Comparison of ENCODE assay signal across 28 mouse cellular contexts in the genomic region with DNA sequence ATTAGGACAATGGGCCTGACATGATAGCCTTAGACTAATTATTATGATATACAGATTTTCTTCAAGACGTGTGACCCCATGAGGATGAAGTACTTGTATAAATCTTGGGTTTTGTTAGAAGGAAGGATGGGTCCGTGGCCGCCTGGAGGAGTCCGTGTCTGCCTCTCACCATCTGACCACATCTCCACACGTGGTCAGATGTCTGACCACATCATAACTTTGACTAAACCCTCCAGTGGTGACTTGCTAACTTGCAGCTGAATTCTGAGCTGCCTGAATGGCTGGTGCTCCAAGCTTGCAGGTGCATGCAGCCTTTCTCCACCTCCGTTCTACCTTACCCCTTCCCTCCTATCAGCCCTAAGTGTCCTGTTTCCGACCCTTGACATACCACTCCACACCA. TPM values are rescaled to one million over a fixed set of nuclear protein-coding genes. Genes with fewer than 3 reads are reported as not detected.
DNase-seq lines count a peak whose midpoint lies in the region; ATAC-seq and TF ChIP-seq lines count a peak whose summit lies in the region.
"Had no signal": no experiment of that assay in that cellular context is flagged by ENCODE, and none has a peak within 500 bp of the region (broad histone marks: within the 10 kb centered on the region; RNA-seq: fewer than 3 reads in every experiment).

No protein-coding gene starts in this region.

- 0 out of 2 replicates have a peak, but pooled peaks have one; percentile 18 for ATAC-seq in common myeloid progenitor, adult 5-6 weeks (replicated peaks; ENCODE audit: low read depth, poor library complexity, severe bottlenecking)
- ATAC-seq in forebrain, embryonic 15.5 days (replicated peaks): no peak
- ATAC-seq in midbrain, embryonic 11.5 days (ENCODE audit: low FRiP score): no peak
- ATAC-seq: activated CD4-positive, CD25-positive, alpha-beta regulatory T cell, adult 4 months; forebrain, embryonic 13.5 days; forebrain, postnatal 0 days; hindbrain, embryonic 16.5 days; intestine, embryonic 15.5 days had no signal

- no peaks in the 10 kb centered on the region for H3K9me3 ChIP-seq in forebrain, embryonic 15.5 days
- no peaks in the 10 kb centered on the region for H3K9me3 ChIP-seq in midbrain, embryonic 11.5 days (ENCODE audit: control insufficient read depth, low read length)
- H3K9me3 ChIP-seq: embryonic facial prominence, embryonic 12.5 days; embryonic facial prominence, embryonic 15.5 days; heart, embryonic 15.5 days; hindbrain, embryonic 10.5 days; hindbrain, embryonic 13.5 days; intestine, embryonic 15.5 days had no signal

- WGBS in forebrain, embryonic 15.5 days: 84% methylated on average over 7 of the region's 7 CpGs
- WGBS in midbrain, embryonic 11.5 days: 86% methylated on average over 7 of the region's 7 CpGs
- WGBS in kidney, adult 2 months: 68% methylated on average over 7 of the region's 7 CpGs

- no peak for TF ChIP-seq CTCF in kidney, adult 2 months (conservative IDR thresholded peaks at IDR 0.05; ENCODE audit: insufficient read depth, insufficient read length, low read depth, low read length)

- no peaks in the 10 kb centered on the region for H3K79me2 ChIP-seq in myocyte (ENCODE audit: control insufficient read depth, insufficient read depth)

- no peak overlapping the region for H3K4me3 ChIP-seq in myocyte
- no peak overlapping the region for H3K4me3 ChIP-seq in forebrain, embryonic 15.5 days
- no peak overlapping the region for H3K4me3 ChIP-seq in midbrain, embryonic 11.5 days (ENCODE audit: low read depth, low read length)
- no peak overlapping the region for H3K4me3 ChIP-seq in kidney, adult 2 months (ENCODE audit: insufficient read depth, low read depth, low read length)
- H3K4me3 ChIP-seq: embryonic facial prominence, embryonic 12.5 days; embryonic facial prominence, embryonic 15.5 days; forebrain, embryonic 13.5 days; gastrocnemius, adult 2 months; heart, embryonic 12.5 days; heart, embryonic 15.5 days; hindbrain, embryonic 10.5 days; hindbrain, embryonic 13.5 days; intestine, embryonic 15.5 days had no signal

- H3K4me2 ChIP-seq in myocyte (ENCODE audit: low read depth): no peak overlapping the region
- no peak overlapping the region for H3K4me2 ChIP-seq in forebrain, embryonic 15.5 days (replicated peaks)
- H3K4me2 ChIP-seq in midbrain, embryonic 11.5 days: no peak overlapping the region
- H3K4me2 ChIP-seq: embryonic facial prominence, embryonic 12.5 days; embryonic facial prominence, embryonic 15.5 days; forebrain, embryonic 13.5 days; heart, embryonic 12.5 days; heart, embryonic 15.5 days; hindbrain, embryonic 13.5 days; intestine, embryonic 15.5 days had no signal

- TF ChIP-seq POLR2A in myocyte (IDR thresholded peaks at IDR 0.05; ENCODE audit: insufficient read length, low read depth): no peak
- no peak for TF ChIP-seq POLR2A in kidney, adult 2 months (IDR thresholded peaks at IDR 0.05; ENCODE audit: low read depth, low read length)

- peaks cover 45% of the 10 kb centered on the region for H3K27me3 ChIP-seq in myocyte (ENCODE audit: control insufficient read depth, insufficient read depth, insufficient read length)
- H3K27me3 ChIP-seq in forebrain, embryonic 15.5 days: no peaks in the 10 kb centered on the region
- no peaks in the 10 kb centered on the region for H3K27me3 ChIP-seq in midbrain, embryonic 11.5 days (ENCODE audit: control insufficient read depth, insufficient read depth, low read length)
- no peaks in the 10 kb centered on the region for H3K27me3 ChIP-seq in kidney, adult 2 months (replicated peaks; ENCODE audit: control insufficient read depth, insufficient read depth, low read length)
- H3K27me3 ChIP-seq: embryonic facial prominence, embryonic 12.5 days; forebrain, embryonic 13.5 days; intestine, embryonic 15.5 days had no signal

- no peaks in the 10 kb centered on the region for H3K36me3 ChIP-seq in myocyte (ENCODE audit: control insufficient read depth, insufficient read depth)
- H3K36me3 ChIP-seq in forebrain, embryonic 15.5 days: no peaks in the 10 kb centered on the region
- no peaks in the 10 kb centered on the region for H3K36me3 ChIP-seq in midbrain, embryonic 11.5 days (ENCODE audit: control insufficient read depth, insufficient read depth, low read length)
- H3K36me3 ChIP-seq in kidney, adult 2 months (ENCODE audit: control insufficient read depth, insufficient read depth, low read length): no peaks in the 10 kb centered on the region
- H3K36me3 ChIP-seq: embryonic facial prominence, embryonic 12.5 days; embryonic facial prominence, embryonic 15.5 days; heart, embryonic 12.5 days; heart, embryonic 15.5 days; hindbrain, embryonic 10.5 days; hindbrain, embryonic 13.5 days; intestine, embryonic 15.5 days had no signal

- H3K9ac ChIP-seq in forebrain, embryonic 15.5 days (replicated peaks): no peak overlapping the region
- no peak overlapping the region for H3K9ac ChIP-seq in midbrain, embryonic 11.5 days (ENCODE audit: low read length)
- H3K9ac ChIP-seq: embryonic facial prominence, embryonic 12.5 days; embryonic facial prominence, embryonic 15.5 days; forebrain, embryonic 13.5 days; forebrain, postnatal 0 days; heart, embryonic 12.5 days; heart, embryonic 15.5 days; hindbrain, embryonic 13.5 days; intestine, embryonic 15.5 days had no signal

- H3K4me1 ChIP-seq in forebrain, embryonic 15.5 days: no peaks in the 10 kb centered on the region
- H3K4me1 ChIP-seq in midbrain, embryonic 11.5 days (ENCODE audit: control insufficient read depth, insufficient read depth, low read length): no peaks in the 10 kb centered on the region
- no peaks in the 10 kb centered on the region for H3K4me1 ChIP-seq in kidney, adult 2 months (ENCODE audit: control insufficient read depth, insufficient read depth, low read length)
- H3K4me1 ChIP-seq: embryonic facial prominence, embryonic 12.5 days; forebrain, embryonic 13.5 days; heart, embryonic 12.5 days; heart, embryonic 15.5 days; hindbrain, embryonic 13.5 days; intestine, embryonic 15.5 days had no signal

- H3ac ChIP-seq in myocyte (ENCODE audit: control insufficient read depth, insufficient read length): no peak overlapping the region

- H3K27ac ChIP-seq in forebrain, embryonic 15.5 days (replicated peaks): no peak overlapping the region
- no peak overlapping the region for H3K27ac ChIP-seq in midbrain, embryonic 11.5 days (ENCODE audit: low read depth, low read length)
- H3K27ac ChIP-seq in kidney, adult 2 months (ENCODE audit: insufficient read depth, low read depth, low read length): no peak overlapping the region
- H3K27ac ChIP-seq: embryonic facial prominence, embryonic 12.5 days; embryonic facial prominence, embryonic 15.5 days; forebrain, embryonic 13.5 days; gastrocnemius, adult 2 months; heart, embryonic 15.5 days; hindbrain, embryonic 10.5 days; hindbrain, embryonic 13.5 days; intestine, embryonic 15.5 days had no signal

- DNase-seq in 416B (ENCODE audit: low read depth): peak; percentile 63
- no peak for DNase-seq in midbrain, embryonic 11.5 days (ENCODE audit: low spot score, missing footprints)
- no peak for DNase-seq in kidney, adult 2 months
- DNase-seq in adrenal gland, adult 2 months: no peak
- DNase-seq: adrenal gland, postnatal 10 days; adrenal gland, postnatal 36 days; cerebellum, adult 18-20 months; cerebellum, adult 9-10 months; cerebellum, postnatal 14 days; forebrain, postnatal 0 days; gastrocnemius, adult 2 months; gastrocnemius, postnatal 14 days; heart, adult 18-20 months; heart, postnatal 10 days; heart, postnatal 36 days had no signal

TF ChIP-seq in myocyte, 11 proteins besides CTCF, POLR2A, EP300 and RAD21:
- TF ChIP-seq REST (IDR thresholded peaks at IDR 0.05; ENCODE audit: insufficient read depth, insufficient read length) (no peak), MAX (IDR thresholded peaks at IDR 0.05; ENCODE audit: low read depth) (no peak), TCF12 (IDR thresholded peaks at IDR 0.05; ENCODE audit: insufficient read depth, poor library complexity, severe bottlenecking) (no peak), USF1 (IDR thresholded peaks at IDR 0.05; ENCODE audit: low read depth) (peak; percentile 25), POLR2AphosphoS2 (IDR thresholded peaks at IDR 0.05; ENCODE audit: insufficient read length, low read depth) (no peak), TCF3 (IDR thresholded peaks at IDR 0.05; ENCODE audit: insufficient read length, low read depth) (no peak), MYOG (IDR thresholded peaks at IDR 0.05; ENCODE audit: control insufficient read depth in 1 of 3, insufficient read depth in 1 of 3, insufficient read length in 2 of 3, low read depth in 2 of 3) (no peak)

RNA-seq across cellular contexts. Expression of gene Kcnn3, which starts 17.4 kb away (rescaled TPM):
- total RNA-seq in common myeloid progenitor, adult 5-6 weeks (2017): not detected in 2 replicates
- 0.68 TPM for polyA plus RNA-seq in myocyte (2012; fragmentation: generic; extraction: Trizol)
- polyA plus RNA-seq in forebrain, embryonic 15.5 days (2015; fragmentation: Nextera tagmentation; extraction: Ambion mirVana): 9.0 and 10.4 TPM in 2 replicates
- polyA plus RNA-seq in midbrain, embryonic 11.5 days (2014; fragmentation: Nextera tagmentation; extraction: Ambion mirVana): 1.3 and 1.4 TPM in 2 replicates
- 1.3 TPM in 2 replicates for polyA plus RNA-seq in kidney, adult 2 months (2012; rRNA removed)
- total RNA-seq in adrenal gland, adult 2 months (2021): 1 to 10 TPM; 3.1 to 5.2 TPM
- polyA plus RNA-seq in adrenal gland, adult 2 months (2012; rRNA removed): 1.7 and 2.0 TPM in 2 replicates
- polyA plus RNA-seq: activated CD4-positive, CD25-positive, alpha-beta regulatory T cell, adult 4 months had no signal

RNA-seq across cellular contexts. Expression of gene Pmvk, which starts 48.2 kb away (rescaled TPM):
- 20.7 and 22.1 TPM in 2 replicates for total RNA-seq in common myeloid progenitor, adult 5-6 weeks (2017)
- 67.9 TPM for polyA plus RNA-seq in myocyte (2012; fragmentation: generic; extraction: Trizol)
- polyA plus RNA-seq in forebrain, embryonic 15.5 days (2015; fragmentation: Nextera tagmentation; extraction: Ambion mirVana): 80.2 and 80.9 TPM in 2 replicates
- 67.1 and 69.7 TPM in 2 replicates for polyA plus RNA-seq in midbrain, embryonic 11.5 days (2014; fragmentation: Nextera tagmentation; extraction: Ambion mirVana)
- polyA plus RNA-seq in kidney, adult 2 months (2012; rRNA removed): 20.6 and 27.2 TPM in 2 replicates
- 10 to 100 TPM; 13.9 to 27.7 TPM for total RNA-seq in adrenal gland, adult 2 months (2021)
- 19.4 and 21.5 TPM in 2 replicates for polyA plus RNA-seq in adrenal gland, adult 2 months (2012; rRNA removed)
